Mouse (Mus musculus) G1E (cell line): ENCODE data around the gene Atg2b. TPM values are rescaled to one million over a fixed set of nuclear protein-coding genes. Genes with fewer than 3 reads are reported as not detected.

Source experiments
- ATAC-seq: 2 replicates; pipeline ENCODE4 v1.8.0; 2016; ENCODE audit warnings: mild to moderate bottlenecking; ENCODE audit not compliant: insufficient number of reproducible peaks, poor library complexity, low FRiP score, severe bottlenecking; ENCODE audit errors: extremely low read depth
- DNase-seq: peaks from one replicate; pipeline ENCODE4 v3.0.0; 2012; ENCODE audit warnings: low spot score
- H3K27me3 ChIP-seq: 2 replicates; pipeline ENCODE4 v1.6.1; 2012; ENCODE audit warnings: mild to moderate bottlenecking, low read length, inconsistent platforms; ENCODE audit not compliant: insufficient read depth
- H3K36me3 ChIP-seq: replicated peaks from 2 replicates; pipeline ENCODE3; 2012; ENCODE audit warnings: mild to moderate bottlenecking, inconsistent platforms
- H3K4me1 ChIP-seq: 2 replicates; pipeline ENCODE4 v1.6.1; 2012; ENCODE audit warnings: low read depth, low read length, inconsistent platforms, mixed read lengths; ENCODE audit not compliant: insufficient read depth
- H3K4me3 ChIP-seq: 2 replicates; pipeline ENCODE4 v1.5.1; 2012; ENCODE audit warnings: low read depth, mild to moderate bottlenecking, inconsistent platforms, low read length, moderate library complexity, mixed read lengths
- H3K9me3 ChIP-seq: replicated peaks from 2 replicates; pipeline ENCODE4 v1.6.1; 2012; ENCODE audit warnings: inconsistent platforms
- CTCF ChIP-seq: IDR thresholded peaks from 2 replicates; pipeline ENCODE4 v1.5.1; 2012; ENCODE audit warnings: low read depth, low read length, inconsistent platforms, mixed read lengths
- GATA1 ChIP-seq: IDR thresholded peaks from 2 replicates; pipeline ENCODE4 v1.6.1; 2012; ENCODE audit warnings: borderline replicate concordance, low read length, inconsistent platforms, mixed read lengths
- GATA2 ChIP-seq: IDR thresholded peaks from 2 replicates; pipeline ENCODE4 v1.6.1; 2012; ENCODE audit warnings: low read depth, low read length, inconsistent platforms, borderline replicate concordance
- POLR2AphosphoS5 ChIP-seq: IDR thresholded peaks from 2 replicates; pipeline ENCODE4 v1.6.1; 2012; ENCODE audit warnings: low read depth, low read length, inconsistent platforms; ENCODE audit not compliant: insufficient replicate concordance
- TAL1 ChIP-seq: conservative IDR thresholded peaks from 2 replicates; pipeline ENCODE4 v1.6.1; 2012; ENCODE audit warnings: low read depth, low read length, inconsistent platforms, mixed read lengths
- polyA plus RNA-seq: library from polyadenylated mRNA; stranded (reverse); fragments of >175 nt; gene quantifications from 2 replicates; pipeline ENCODE4 v1.2.3, GENCODE M21; 2012
- total RNA-seq, 2 experiments: library from RNA; stranded (forward) in 1 of 2; stranded (reverse) in 1 of 2; fragments of 200-1000 nt in 1 of 2; fragments of >200 nt in 1 of 2; fragmentation: Nextera tagmentation in 1 of 2; gene quantifications; 2 replicates each; pipeline ENCODE4 v1.2.3; 2014 to 2017

Atg2b gene
- total and polyA plus RNA-seq, 3 experiments: 22.0 to 128 (median 62.0) TPM

DNA sequence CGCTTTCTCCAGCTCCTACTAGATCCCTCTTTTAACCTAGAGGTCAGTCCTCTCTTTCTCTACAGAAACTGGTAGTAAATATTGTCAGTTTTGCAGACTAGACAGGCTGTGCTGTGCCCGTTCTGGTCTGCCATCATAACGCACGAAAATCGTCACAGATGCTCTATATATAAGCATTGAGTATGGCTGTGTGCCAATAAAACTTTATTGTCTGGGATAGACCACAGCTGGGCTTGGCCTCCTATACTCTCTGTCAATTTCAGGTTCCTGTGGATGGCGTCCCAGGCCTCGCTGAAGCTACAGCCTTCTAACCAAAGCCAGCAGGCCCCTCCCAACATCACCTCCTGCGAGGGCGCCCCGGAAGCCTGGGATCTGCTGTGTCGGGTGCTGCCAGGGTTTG lies 81.1 kb downstream of the Atg2b start:
- H3K36me3 ChIP-seq: peaks cover 10% of the 10 kb centered on the region
- H3K4me3 ChIP-seq: no peak overlapping the region
- H3K27me3 ChIP-seq: peaks cover 32% of the 10 kb centered on the region
- DNase-seq (no peak), ATAC-seq (no peak)
- H3K4me1 ChIP-seq: no peaks in the 10 kb centered on the region; the same call in 1 of the 2 replicates
- no peaks in the 10 kb centered on the region for H3K9me3 ChIP-seq
- no peak for TF ChIP-seq POLR2AphosphoS5
- no peak for TF ChIP-seq GATA1
- no peak for TF ChIP-seq GATA2
- no peak for TF ChIP-seq TAL1
- no peak for TF ChIP-seq CTCF

DNA sequence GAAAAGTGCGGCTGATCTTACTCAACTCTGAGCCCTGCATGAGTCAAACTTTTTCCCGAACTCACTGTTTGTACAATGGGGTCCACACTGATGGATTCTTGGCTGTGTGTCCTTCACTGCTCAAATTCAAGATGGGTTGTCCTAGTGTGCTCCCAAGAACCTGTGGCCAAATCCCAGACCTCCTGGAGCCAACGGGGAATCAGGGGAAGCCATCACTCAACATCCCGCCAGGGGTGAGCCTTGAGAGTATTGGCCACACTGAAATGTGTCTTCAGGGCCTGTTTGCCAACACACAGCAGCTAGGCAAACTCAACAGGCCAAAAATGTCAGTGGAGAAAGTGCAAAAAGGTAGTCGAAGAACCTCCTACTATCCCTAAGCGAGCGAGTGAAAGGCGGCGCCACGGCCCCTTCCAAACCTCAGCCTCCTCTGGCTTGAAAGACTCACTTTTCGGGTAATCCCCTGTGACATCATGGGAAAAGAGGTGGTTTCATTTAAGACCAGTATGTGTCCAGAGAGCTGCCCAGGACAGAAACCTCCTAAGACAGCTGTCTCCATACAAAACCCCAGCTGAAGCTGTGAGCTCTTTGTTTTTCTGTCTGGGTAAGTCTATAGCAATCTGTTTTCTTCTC lies 82.3 kb downstream of the Atg2b start, which contains the start of gene Bdkrb1:
Gene Bdkrb1 (plus strand): TSS at position 505 of the 630 bp plus-strand sequence.
- Histone ChIP-seq H3K9me3 (no peaks in the 10 kb centered on the region), H3K36me3 (no peaks in the 10 kb centered on the region), H3K27me3 (peaks cover 32% of the 10 kb centered on the region), H3K4me3 (no peak within 1 kb of the TSS), H3K4me1 (no peaks in the 10 kb centered on the region; the same call in 1 of the 2 replicates)
- no peak for TF ChIP-seq POLR2AphosphoS5
- TF ChIP-seq TAL1: no peak
- no peak for TF ChIP-seq GATA1
- TF ChIP-seq CTCF: no peak
- no peak for TF ChIP-seq GATA2
- DNase-seq (no peak), ATAC-seq (no peak)

DNA sequence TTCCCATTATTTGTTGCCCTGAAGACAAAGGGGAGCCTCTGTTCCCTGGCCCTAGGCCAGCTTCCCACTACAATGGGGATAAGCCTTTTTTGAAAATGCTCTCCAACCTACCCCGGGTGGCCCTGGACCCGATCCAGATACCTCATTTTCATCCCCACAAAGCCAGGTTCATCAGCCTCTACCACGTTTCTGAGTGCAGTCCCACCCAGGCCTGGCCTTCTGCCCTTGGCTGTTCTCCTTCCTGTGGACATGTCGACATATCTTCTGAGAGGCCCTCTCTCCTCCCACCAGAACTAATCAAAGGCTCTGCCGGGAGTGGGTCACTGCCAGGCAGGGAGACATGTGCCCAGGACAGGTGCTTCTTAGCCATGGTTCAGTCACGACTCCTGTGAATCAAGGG lies 83.4 kb downstream of the Atg2b start:
- no peaks in the 10 kb centered on the region for H3K4me1 ChIP-seq
- no peak overlapping the region for H3K4me3 ChIP-seq
- H3K36me3 ChIP-seq: no peaks in the 10 kb centered on the region
- no peaks in the 10 kb centered on the region for H3K9me3 ChIP-seq
- TF ChIP-seq CTCF (no peak), GATA1 (no peak), GATA2 (no peak), POLR2AphosphoS5 (no peak), TAL1 (no peak)
- no peak for DNase-seq
- peaks cover 32% of the 10 kb centered on the region for H3K27me3 ChIP-seq
- ATAC-seq: no peak

DNA sequence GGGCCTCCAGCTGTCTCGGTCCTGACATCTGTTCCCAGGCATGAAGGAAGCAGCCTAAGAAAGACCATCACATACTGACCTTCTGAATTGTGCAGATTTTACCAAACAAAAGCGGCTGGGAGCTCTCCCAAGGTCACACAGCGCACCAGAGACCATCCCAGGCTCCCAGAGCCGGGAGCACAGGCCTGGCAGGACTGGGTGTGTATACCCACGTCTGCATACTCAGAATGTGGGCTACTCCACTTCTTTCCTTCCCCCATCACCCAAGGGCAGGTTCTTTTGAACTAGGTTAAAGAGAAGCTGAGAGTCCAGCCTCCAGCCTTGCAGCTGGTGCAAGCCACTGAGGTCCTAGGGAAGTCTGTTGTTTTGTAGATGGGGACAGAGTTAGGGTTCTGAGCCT lies 85.9 kb downstream of the Atg2b start:
- H3K4me3 ChIP-seq: no peak overlapping the region
- ATAC-seq (no peak), DNase-seq (no peak)
- H3K36me3 ChIP-seq: no peaks in the 10 kb centered on the region
- H3K4me1 ChIP-seq: no peaks in the 10 kb centered on the region
- H3K27me3 ChIP-seq: peaks cover 28% of the 10 kb centered on the region
- TF ChIP-seq CTCF (no peak), GATA1 (no peak), POLR2AphosphoS5 (no peak), GATA2 (no peak), TAL1 (no peak)
- H3K9me3 ChIP-seq: no peaks in the 10 kb centered on the region

DNA sequence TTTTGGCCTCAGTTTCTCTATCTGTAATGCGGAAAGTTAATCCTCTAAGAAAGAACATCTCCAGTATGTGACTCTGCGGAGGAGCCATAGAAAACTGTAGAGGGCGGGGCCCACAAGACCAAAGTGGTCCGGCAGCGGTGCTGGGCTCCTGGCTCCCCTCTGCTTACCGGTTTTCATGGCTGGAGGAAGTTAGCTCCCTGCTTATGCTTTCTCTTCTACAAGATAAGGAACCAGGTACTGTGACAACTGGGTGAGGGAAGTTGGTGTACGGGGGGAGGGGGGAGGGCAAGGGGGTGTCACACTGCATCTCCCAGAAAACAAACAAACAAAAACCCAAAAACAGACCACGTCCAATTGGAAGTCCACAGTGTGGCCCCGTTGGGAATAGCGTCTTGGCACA lies 86.5 kb downstream of the Atg2b start:
- DNase-seq: no peak
- no peak for TF ChIP-seq TAL1
- no peak for TF ChIP-seq POLR2AphosphoS5
- TF ChIP-seq GATA1: no peak
- no peak for TF ChIP-seq CTCF
- no peak for TF ChIP-seq GATA2
- Histone ChIP-seq H3K36me3 (no peaks in the 10 kb centered on the region), H3K4me1 (no peaks in the 10 kb centered on the region), H3K4me3 (no peak overlapping the region), H3K27me3 (peaks cover 28% of the 10 kb centered on the region), H3K9me3 (no peaks in the 10 kb centered on the region)
- no peak for ATAC-seq

DNA sequence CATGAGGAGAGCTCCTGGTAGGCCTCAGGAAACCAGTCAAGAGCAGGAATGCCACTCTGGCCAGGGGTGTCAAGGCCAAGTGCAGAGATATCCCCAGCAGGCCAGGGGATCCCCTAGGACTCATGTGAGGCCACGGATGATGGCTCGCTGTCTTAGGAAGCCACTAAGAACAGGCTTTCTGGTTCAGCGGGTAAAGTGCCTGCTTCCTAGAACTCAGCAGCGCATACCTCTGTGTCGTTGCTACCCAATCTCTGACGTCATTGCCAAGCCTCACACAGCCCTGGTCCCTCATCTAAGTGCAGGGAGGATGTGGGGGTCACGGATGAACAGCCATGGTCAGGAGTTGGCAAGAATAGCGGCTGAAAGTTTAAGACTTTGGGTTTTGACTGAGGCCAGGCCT lies 87.9 kb downstream of the Atg2b start:
- TF ChIP-seq POLR2AphosphoS5: no peak
- TF ChIP-seq TAL1: no peak
- TF ChIP-seq GATA2: no peak
- no peak for DNase-seq
- ATAC-seq: no peak
- H3K4me1 ChIP-seq: no peaks in the 10 kb centered on the region
- no peak overlapping the region for H3K4me3 ChIP-seq
- H3K27me3 ChIP-seq: peaks cover 22% of the 10 kb centered on the region
- H3K9me3 ChIP-seq: no peaks in the 10 kb centered on the region
- H3K36me3 ChIP-seq: no peaks in the 10 kb centered on the region

DNA sequence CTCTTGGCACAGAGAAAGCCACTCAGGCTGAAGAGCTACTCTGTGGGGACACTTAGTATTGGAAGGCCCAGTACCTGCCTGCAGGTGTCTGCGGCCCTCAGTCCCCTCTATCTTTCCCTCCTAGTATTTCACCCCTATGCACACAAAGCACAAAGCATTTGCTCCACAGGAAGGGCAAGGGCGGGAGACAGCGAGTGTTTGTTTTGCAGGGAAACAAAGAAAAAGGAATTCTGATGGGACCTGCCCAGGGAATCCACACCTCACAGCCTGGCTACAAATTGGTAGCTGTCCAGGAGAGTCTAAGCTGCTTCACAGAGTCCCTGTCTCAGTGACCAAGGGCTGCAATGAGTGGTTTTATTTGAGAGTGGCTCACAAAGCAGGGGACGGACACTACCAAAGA lies 91.5 kb downstream of the Atg2b start:
- ATAC-seq (no peak), DNase-seq (no peak)
- Histone ChIP-seq H3K4me3 (no peak overlapping the region), H3K4me1 (no peaks in the 10 kb centered on the region), H3K9me3 (no peaks in the 10 kb centered on the region), H3K27me3 (peaks cover 4% of the 10 kb centered on the region; the same call in 1 of the 2 replicates), H3K36me3 (no peaks in the 10 kb centered on the region)
- no peak for TF ChIP-seq CTCF
